Mouse (Mus musculus) heart, postnatal 0 days (tissue): ENCODE results near the gene 1810062G17Rik. TPM values are rescaled to one million over a fixed set of nuclear protein-coding genes. Genes with fewer than 3 reads are reported as not detected.

ENCODE experiments used
- ATAC-seq: fragments of 200-750 bp; cut with Nextera tagmentation; 2 replicates; pipeline ENCODE4 v1.8.0; 2017; ENCODE audit warnings: low read depth, moderate number of reproducible peaks, moderate library complexity; ENCODE audit not compliant: insufficient read depth
- DNase-seq: peaks from one replicate; pipeline ENCODE4 v3.0.0-alpha.2; 2016; ENCODE audit warnings: low spot score
- H3K27ac ChIP-seq: fragments of 300-500 bp; sonication (generic); 2 replicates; pipeline ENCODE4 v1.5.1; 2014; ENCODE audit warnings: low read depth, mild to moderate bottlenecking
- H3K27me3 ChIP-seq: fragments of 300-500 bp; sonication (generic); 2 replicates; pipeline ENCODE4 v1.6.1; 2014; ENCODE audit warnings: low read length, mixed read lengths; ENCODE audit not compliant: control insufficient read depth, insufficient read depth
- H3K36me3 ChIP-seq: fragments of 300-500 bp; sonication (generic); replicated peaks from 2 replicates; pipeline ENCODE4 v1.6.1; 2014; ENCODE audit warnings: low read length, mixed read lengths; ENCODE audit not compliant: control insufficient read depth, insufficient read depth
- H3K4me1 ChIP-seq: fragments of 300-500 bp; sonication (generic); 2 replicates; pipeline ENCODE4 v1.6.1; 2014; ENCODE audit warnings: antibody characterized with exemption; ENCODE audit not compliant: control insufficient read depth, insufficient read depth
- H3K4me2 ChIP-seq: fragments of 300-500 bp; sonication (generic); 2 replicates; pipeline ENCODE4 v1.6.1; 2014; ENCODE audit warnings: low read depth, mild to moderate bottlenecking, low read length, moderate library complexity
- H3K4me3 ChIP-seq: fragments of 300-500 bp; sonication (generic); 2 replicates; pipeline ENCODE4 v1.5.1; 2014; ENCODE audit warnings: low read depth, low read length
- H3K9ac ChIP-seq: fragments of 300-500 bp; sonication (generic); replicated peaks from 2 replicates; pipeline ENCODE4 v1.6.1; 2014; ENCODE audit warnings: low read depth, low read length, mixed read lengths
- H3K9me3 ChIP-seq: fragments of 300-500 bp; sonication (generic); replicated peaks from 2 replicates; pipeline ENCODE4 v1.6.1; 2016; ENCODE audit warnings: low read length; ENCODE audit not compliant: control insufficient read depth
- CTCF ChIP-seq: IDR thresholded peaks from 2 replicates; pipeline ENCODE4 v1.5.1; 2016; ENCODE audit warnings: antibody characterized with exemption, control low read depth, low read depth
- EP300 ChIP-seq: IDR thresholded peaks from 2 replicates; pipeline ENCODE4 v1.6.1; 2016; ENCODE audit warnings: antibody characterized with exemption, low read depth
- WGBS: fragments of 180-500 bp; shearing (Covaris S2); extraction: QIAGEN DNeasy Blood & Tissue Kit; methylation state at CpG from one replicate; pipeline ENCODE4 v1.1.7; 2014; 5-methylcytosine and 5-hydroxymethylcytosine counted together
- microRNA-seq: library from miRNA; unstranded; fragments of <30 nt; microRNA quantifications from one replicate; pipeline ENCODE4, GENCODE M21; 2016
- polyA plus RNA-seq: library from polyadenylated mRNA; unstranded; fragments of >200 nt; fragmentation: Nextera tagmentation; extraction: Ambion mirVana; gene quantifications from 2 replicates; pipeline ENCODE4 v1.2.1, GENCODE M21; 2015
- total RNA-seq: library from RNA; depleted of rRNA; stranded (reverse); fragments of >200 nt; gene quantifications from 2 replicates; pipeline ENCODE4 v1.2.3, GENCODE M21; 2014; ENCODE audit warnings: low replicate concordance; rRNA removed

Gene 1810062G17Rik
- total and polyA plus RNA-seq, 2 experiments from 2014 or later, result 1.8 TPM; not detected in 1

GRCm38 (mm10) chr3:36522137-36522536 lies 46.4 kb downstream of the 1810062G17Rik start:
- no peak for DNase-seq
- no peaks in the 10 kb centered on the region for H3K36me3 ChIP-seq
- 49% methylated on average over 4 of the region's 4 CpGs for WGBS

GRCm38 (mm10) chr3:36524466-36524865 lies 48.7 kb downstream of the 1810062G17Rik start:
- no peak overlapping the region for H3K9ac ChIP-seq
- DNase-seq (no peak), ATAC-seq (no peak)
- no peaks in the 10 kb centered on the region for H3K36me3 ChIP-seq
- peaks cover 24% of the 10 kb centered on the region for H3K27me3 ChIP-seq
- no peak overlapping the region for H3K4me3 ChIP-seq
- TF ChIP-seq CTCF (no peak), EP300 (no peak)
- 39% methylated on average over 3 of the region's 3 CpGs for WGBS
- H3K4me1 ChIP-seq, result peaks cover 3% of the 10 kb centered on the region; the same call in 1 of the 2 replicates
- no peak overlapping the region for H3K27ac ChIP-seq
- H3K9me3 ChIP-seq, result no peaks in the 10 kb centered on the region
- H3K4me2 ChIP-seq, result no peak overlapping the region

More at GRCm38 (mm10) chr3:36522137-36522536, 46.4 kb downstream of the 1810062G17Rik start:
- no peak for ATAC-seq
- Histone ChIP-seq H3K27ac (no peak overlapping the region), H3K9ac (no peak overlapping the region), H3K4me3 (no peak overlapping the region), H3K4me1 (peaks cover 3% of the 10 kb centered on the region; the same call in 1 of the 2 replicates), H3K27me3 (peaks cover 24% of the 10 kb centered on the region), H3K4me2 (no peak overlapping the region), H3K9me3 (no peaks in the 10 kb centered on the region)
- no peak for TF ChIP-seq EP300
- TF ChIP-seq CTCF, result no peak

GRCm38 (mm10) chr3:36530345-36530744 lies 54.6 kb downstream of the 1810062G17Rik start:
- peak; percentile 51 for DNase-seq
- Histone ChIP-seq H3K36me3 (no peaks in the 10 kb centered on the region), H3K4me3 (no peak overlapping the region), H3K27ac (peak overlapping the region; percentile 79), H3K4me2 (peak overlapping the region; percentile 10), H3K27me3 (no peaks in the 10 kb centered on the region), H3K4me1 (peaks cover 27% of the 10 kb centered on the region), H3K9ac (no peak overlapping the region), H3K9me3 (no peaks in the 10 kb centered on the region)
- ATAC-seq, result peak; percentile 88
- TF ChIP-seq CTCF (no peak), EP300 (no peak)
- 37% methylated on average over 6 of the region's 6 CpGs for WGBS

- no peak for DNase-seq
- Histone ChIP-seq H3K9ac (no peak overlapping the region), H3K27me3 (no peaks in the 10 kb centered on the region), H3K9me3 (no peaks in the 10 kb centered on the region), H3K27ac (peak overlapping the region; percentile 79), H3K36me3 (no peaks in the 10 kb centered on the region), H3K4me1 (peaks cover 27% of the 10 kb centered on the region), H3K4me2 (peak overlapping the region; percentile 10), H3K4me3 (no peak overlapping the region)
- WGBS, result 30% methylated on average over 5 of the region's 5 CpGs
- TF ChIP-seq CTCF, result no peak
- TF ChIP-seq EP300, result no peak
- peak; percentile 59 for ATAC-seq
Measured at GRCm38 (mm10) chr3:36530781-36531180, 55.0 kb downstream of the 1810062G17Rik start.

GRCm38 (mm10) chr3:36531242-36531641 lies 55.5 kb downstream of the 1810062G17Rik start:
- H3K36me3 ChIP-seq, result no peaks in the 10 kb centered on the region
- H3K4me1 ChIP-seq, result peaks cover 27% of the 10 kb centered on the region
- ATAC-seq, result no peak
- H3K27me3 ChIP-seq, result no peaks in the 10 kb centered on the region
- H3K4me3 ChIP-seq, result no peak overlapping the region
- H3K27ac ChIP-seq, result peak overlapping the region; percentile 79
- WGBS, result 23% methylated on average over 2 of the region's 2 CpGs
- H3K4me2 ChIP-seq, result peak overlapping the region; percentile 63
- DNase-seq, result peak; percentile 12
- no peak for TF ChIP-seq CTCF
- TF ChIP-seq EP300, result no peak
- no peaks in the 10 kb centered on the region for H3K9me3 ChIP-seq
- no peak overlapping the region for H3K9ac ChIP-seq

Small RNAs within 50 kb of the gene (microRNA-seq; reads per million reads assigned to microRNA genes)
- gene Mir7009, result not detected

Other genes starting within 250 kb of the 1810062G17Rik start
- 162 and 218 TPM in 2 replicates for gene Anxa5, start within 50 bp of the 1810062G17Rik start, total RNA-seq
- 261 and 263 TPM in 2 replicates for gene Anxa5, start within 50 bp of the 1810062G17Rik start, polyA plus RNA-seq
- gene Gm11549, start 45.9 kb downstream of the 1810062G17Rik start, total RNA-seq, result 0.66 TPM in 1 of 2 replicates, not detected in the other
- gene Gm11549, start 45.9 kb downstream of the 1810062G17Rik start, polyA plus RNA-seq, result 0.07 and 0.26 TPM in 2 replicates
- gene Exosc9, start 76.7 kb downstream of the 1810062G17Rik start, total RNA-seq, result 22.6 and 31.7 TPM in 2 replicates
- 39.6 and 40.9 TPM in 2 replicates for gene Exosc9, start 76.7 kb downstream of the 1810062G17Rik start, polyA plus RNA-seq
- 172 and 290 TPM in 2 replicates for gene Ccna2, start 96.2 kb downstream of the 1810062G17Rik start, total RNA-seq
- 41.9 and 44.0 TPM in 2 replicates for gene Ccna2, start 96.2 kb downstream of the 1810062G17Rik start, polyA plus RNA-seq
- 0.50 and 6.0 TPM in 2 replicates for gene Bbs7, start 137.5 kb downstream of the 1810062G17Rik start, total RNA-seq
- gene Bbs7, start 137.5 kb downstream of the 1810062G17Rik start, polyA plus RNA-seq, result 7.9 and 8.2 TPM in 2 replicates
- gene Trpc3, start 214.2 kb downstream of the 1810062G17Rik start, total RNA-seq, result 6.3 and 9.1 TPM in 2 replicates
- gene Trpc3, start 214.2 kb downstream of the 1810062G17Rik start, polyA plus RNA-seq, result 2.8 and 3.5 TPM in 2 replicates